ENCODE assay signal across 24 mouse cellular contexts in genomic region chr14:110527306-110527705, GRCm38 (mm10).
"Had no signal": no experiment of that assay in that cellular context is flagged by ENCODE, and none has a peak within 500 bp of the region (broad histone marks: within the 10 kb centered on the region; RNA-seq: fewer than 3 reads in every experiment).

No protein-coding gene starts in this region.

- DNase-seq: kidney, adult 8-10 months; kidney, postnatal 10 days; kidney, postnatal 36 days; layer of hippocampus, postnatal 36 days; left cerebral cortex, postnatal 4 days; liver, postnatal 0 days; lung, embryonic 14.5 days; right cerebral cortex, adult 18-20 months; right cerebral cortex, postnatal 25 days; spleen, adult 18-20 months; thymus, postnatal 36 days had no signal

- H3K4me1 ChIP-seq: kidney, embryonic 15.5 days; limb, embryonic 12.5 days; limb, embryonic 15.5 days; midbrain, embryonic 12.5 days; neural tube, embryonic 12.5 days; neural tube, embryonic 15.5 days; stomach, embryonic 15.5 days had no signal

- H3K27ac ChIP-seq: kidney, embryonic 15.5 days; left cerebral cortex, adult 2 months; limb, embryonic 12.5 days; limb, embryonic 15.5 days; liver, embryonic 14.5 days; macrophage; midbrain, embryonic 12.5 days; neural tube, embryonic 12.5 days; neural tube, embryonic 15.5 days; stomach, embryonic 15.5 days had no signal

- H3K36me3 ChIP-seq: kidney, embryonic 15.5 days; limb, embryonic 12.5 days; limb, embryonic 15.5 days; midbrain, embryonic 12.5 days; neural tube, embryonic 12.5 days; neural tube, embryonic 15.5 days; stomach, embryonic 15.5 days had no signal

- H3K9ac ChIP-seq: kidney, embryonic 15.5 days; limb, embryonic 12.5 days; limb, embryonic 15.5 days; liver, embryonic 14.5 days; liver, postnatal 0 days; lung, embryonic 14.5 days; midbrain, embryonic 12.5 days; neural tube, embryonic 12.5 days; neural tube, embryonic 15.5 days; stomach, embryonic 15.5 days had no signal

- H3K4me3 ChIP-seq: kidney, embryonic 15.5 days; left cerebral cortex, adult 2 months; limb, embryonic 12.5 days; limb, embryonic 15.5 days; midbrain, embryonic 12.5 days; neural tube, embryonic 12.5 days; neural tube, embryonic 15.5 days; stomach, embryonic 15.5 days had no signal

- H3K4me2 ChIP-seq: kidney, embryonic 15.5 days; limb, embryonic 12.5 days; limb, embryonic 15.5 days; liver, embryonic 11.5 days; lung, embryonic 14.5 days; midbrain, embryonic 12.5 days; neural tube, embryonic 12.5 days; neural tube, embryonic 15.5 days; stomach, embryonic 15.5 days had no signal

- ATAC-seq: liver, postnatal 0 days; lung, postnatal 0 days; midbrain, embryonic 16.5 days had no signal

- H3K27me3 ChIP-seq: kidney, embryonic 15.5 days; limb, embryonic 12.5 days; limb, embryonic 15.5 days; midbrain, embryonic 12.5 days; neural tube, embryonic 12.5 days; neural tube, embryonic 15.5 days; stomach, embryonic 15.5 days had no signal

- H3K9me3 ChIP-seq: kidney, embryonic 15.5 days; limb, embryonic 12.5 days; limb, embryonic 15.5 days; midbrain, embryonic 12.5 days; neural tube, embryonic 12.5 days; neural tube, embryonic 15.5 days; stomach, embryonic 15.5 days had no signal
